Mouse (Mus musculus): Measurements from ENCODE around the gene Dad1.

- TF ChIP-seq CTCF (IDR thresholded peaks at IDR 0.05; ENCODE audit: extremely low read depth, insufficient read depth, insufficient read length, insufficient replicate concordance) (no peak), POLR2A (IDR thresholded peaks at IDR 0.05; ENCODE audit: low read depth, low read length) (no peak)
Observed at GRCm38 (mm10) chr14:54250122-54250521, 3.8 kb downstream of the Dad1 start.
